Mouse (Mus musculus) myocyte (in vitro differentiated cells): ENCODE measurements around the gene Grip2.

Experiments used
- E2F4 ChIP-seq: IDR thresholded peaks from one replicate; pipeline ENCODE4 v1.6.1; 2011; ENCODE audit warnings: mild to moderate bottlenecking, control low read depth, moderate library complexity; ENCODE audit not compliant: insufficient read depth
- MAX ChIP-seq: IDR thresholded peaks from one replicate; pipeline ENCODE4 v1.6.1; 2011; ENCODE audit warnings: low read depth, mild to moderate bottlenecking, control low read depth
- MYOD1 ChIP-seq, 3 experiments: IDR thresholded peaks; one replicate each; pipeline ENCODE4 v1.6.1; 2011; ENCODE audit warnings: control low read depth in 2 of 3, low read depth in 2 of 3, mild to moderate bottlenecking in 2 of 3, moderate library complexity in 1 of 3; ENCODE audit not compliant: insufficient read length in 2 of 3, control insufficient read depth in 1 of 3
- MYOG ChIP-seq, 3 experiments: IDR thresholded peaks; one replicate each; pipeline ENCODE4 v1.6.1; 2011; ENCODE audit warnings: control low read depth in 2 of 3, low read depth in 2 of 3, mild to moderate bottlenecking in 2 of 3; ENCODE audit not compliant: insufficient read length in 2 of 3, control insufficient read depth in 1 of 3, insufficient read depth in 1 of 3
- POLR2A ChIP-seq: IDR thresholded peaks from one replicate; pipeline ENCODE4 v1.6.1; 2011; ENCODE audit warnings: low read depth, mild to moderate bottlenecking, control low read depth, moderate library complexity; ENCODE audit not compliant: insufficient read length
- POLR2AphosphoS2 ChIP-seq: IDR thresholded peaks from one replicate; pipeline ENCODE4 v1.6.1; 2011; ENCODE audit warnings: low read depth, control low read depth; ENCODE audit not compliant: insufficient read length
- REST ChIP-seq: IDR thresholded peaks from one replicate; pipeline ENCODE4 v1.6.1; 2011; ENCODE audit warnings: mild to moderate bottlenecking, control low read depth, moderate library complexity; ENCODE audit not compliant: insufficient read depth, insufficient read length
- USF1 ChIP-seq: IDR thresholded peaks from one replicate; pipeline ENCODE4 v1.6.1; 2011; ENCODE audit warnings: low read depth, mild to moderate bottlenecking, control low read depth, moderate library complexity

- TF ChIP-seq USF1 = no peak
- TF ChIP-seq MYOD1 (IDR thresholded peaks at IDR 0.05; ENCODE audit: control insufficient read depth in 1 of 3, insufficient read length in 2 of 3, low read depth in 2 of 3) = no peak
- no peak for TF ChIP-seq POLR2A
- TF ChIP-seq E2F4 = no peak
- TF ChIP-seq MYOG (IDR thresholded peaks at IDR 0.05; ENCODE audit: control insufficient read depth in 1 of 3, insufficient read depth in 1 of 3, insufficient read length in 2 of 3, low read depth in 2 of 3) = no peak
- no peak for TF ChIP-seq POLR2AphosphoS2
- TF ChIP-seq MAX = no peak
- TF ChIP-seq REST = no peak
Observed at GRCm38 (mm10) chr6:91742995-91743394, 84.1 kb downstream of the Grip2 start.
